Mouse (Mus musculus) ES-E14 (cell line): ENCODE data around the gene Barhl2.

ENCODE experiments used
- MAFK ChIP-seq: IDR thresholded peaks from 2 replicates; pipeline ENCODE4 v1.6.1; 2014; ENCODE audit warnings: mild to moderate bottlenecking, low read depth, low read length, inconsistent platforms; ENCODE audit not compliant: insufficient read depth
- ZC3H11A ChIP-seq: IDR thresholded peaks from 2 replicates; pipeline ENCODE4 v1.6.1; 2012; ENCODE audit warnings: low read depth, mild to moderate bottlenecking, inconsistent platforms, low read length, borderline replicate concordance
- ZNF384 ChIP-seq: IDR thresholded peaks from 2 replicates; pipeline ENCODE4 v1.6.1; 2012; ENCODE audit warnings: low read depth, low read length, inconsistent platforms

DNA sequence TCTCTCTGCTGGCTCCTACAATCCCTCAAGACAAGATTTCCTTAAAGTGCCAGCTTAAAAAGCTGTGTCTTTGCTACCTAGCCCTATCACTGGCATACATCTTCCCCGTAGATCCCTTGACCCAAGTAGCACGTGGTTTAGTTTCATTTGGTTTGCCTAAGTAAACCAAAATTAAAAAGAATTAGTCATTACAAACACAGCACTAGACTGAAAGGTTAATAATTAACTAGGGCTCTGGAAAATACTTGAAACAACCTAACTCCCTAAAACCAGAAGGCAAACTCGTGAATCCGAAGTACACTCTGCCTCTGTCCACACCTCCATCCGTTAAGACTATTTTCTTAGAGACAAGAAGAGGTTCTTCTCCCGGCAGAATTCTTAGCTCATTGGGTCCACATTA, 41.4 kb downstream of the Barhl2 start:
- TF ChIP-seq MAFK (no peak), ZC3H11A (no peak), ZNF384 (no peak)
